Mouse (Mus musculus) midbrain, embryonic 13.5 days (tissue): ENCODE measurements at regions not wholly inside any gene's neighbourhood (a gene's known extent, or its start where the extent isn't known, plus 50 kb on each side); places are given as distances from the start of the nearest gene placed in this dataset.
"Not testable (repeated sequence)": the region's sequence is repeated elsewhere in the genome, so short reads cannot be mapped to it uniquely, and the experiment has no call there.

Experiments used
- ATAC-seq: fragments of 200-750 bp; cut with Nextera tagmentation; 2 replicates; pipeline ENCODE4 v1.8.0; 2017; ENCODE audit warnings: mild to moderate bottlenecking, moderate TSS enrichment, moderate library complexity
- H3K27ac ChIP-seq: fragments of 300-500 bp; sonication (generic); 2 replicates; pipeline ENCODE4 v1.5.1; 2015; ENCODE audit warnings: inconsistent platforms, mild to moderate bottlenecking, moderate library complexity
- H3K27me3 ChIP-seq: fragments of 300-500 bp; sonication (generic); 2 replicates; pipeline ENCODE4 v1.6.1; 2015; ENCODE audit warnings: mild to moderate bottlenecking, inconsistent platforms
- H3K36me3 ChIP-seq: fragments of 300-500 bp; sonication (generic); 2 replicates; pipeline ENCODE4 v1.6.1; 2015; ENCODE audit warnings: mild to moderate bottlenecking, inconsistent platforms
- H3K4me1 ChIP-seq: fragments of 300-500 bp; sonication (generic); replicated peaks from 2 replicates; pipeline ENCODE4 v1.6.1; 2015; ENCODE audit warnings: inconsistent platforms
- H3K4me2 ChIP-seq: fragments of 300-500 bp; sonication (generic); replicated peaks from 2 replicates; pipeline ENCODE4 v1.6.1; 2015; ENCODE audit warnings: moderate library complexity, mild to moderate bottlenecking, inconsistent platforms
- H3K4me3 ChIP-seq: fragments of 300-500 bp; sonication (generic); replicated peaks from 2 replicates; pipeline ENCODE4 v1.5.1; 2015; ENCODE audit warnings: mild to moderate bottlenecking, inconsistent platforms
- H3K9ac ChIP-seq: fragments of 300-500 bp; sonication (generic); replicated peaks from 2 replicates; pipeline ENCODE4 v1.6.1; 2015; ENCODE audit warnings: mild to moderate bottlenecking, inconsistent platforms
- H3K9me3 ChIP-seq: fragments of 300-500 bp; sonication (generic); 2 replicates; pipeline ENCODE4 v1.6.1; 2016; ENCODE audit warnings: mild to moderate bottlenecking, inconsistent platforms
- WGBS: fragments of 180-500 bp; shearing (Covaris S2); methylation state at CpG from one replicate; pipeline ENCODE4 v1.1.7; 2015; 5-methylcytosine and 5-hydroxymethylcytosine counted together

GRCm38 (mm10) chr1:79212471-79212870 is 227.4 kb downstream of the Scg2 start:
- no peak for ATAC-seq
- no peaks in the 10 kb centered on the region for H3K4me1 ChIP-seq
- no peak overlapping the region for H3K27ac ChIP-seq
- no peaks in the 10 kb centered on the region for H3K36me3 ChIP-seq
- no peak overlapping the region for H3K4me3 ChIP-seq
- no peak overlapping the region for H3K9ac ChIP-seq
- H3K9me3 ChIP-seq = no peaks in the 10 kb centered on the region
- H3K4me2 ChIP-seq = no peak overlapping the region
- H3K27me3 ChIP-seq = no peaks in the 10 kb centered on the region
- WGBS = 93% methylated on average over 5 of the region's 5 CpGs

DNA sequence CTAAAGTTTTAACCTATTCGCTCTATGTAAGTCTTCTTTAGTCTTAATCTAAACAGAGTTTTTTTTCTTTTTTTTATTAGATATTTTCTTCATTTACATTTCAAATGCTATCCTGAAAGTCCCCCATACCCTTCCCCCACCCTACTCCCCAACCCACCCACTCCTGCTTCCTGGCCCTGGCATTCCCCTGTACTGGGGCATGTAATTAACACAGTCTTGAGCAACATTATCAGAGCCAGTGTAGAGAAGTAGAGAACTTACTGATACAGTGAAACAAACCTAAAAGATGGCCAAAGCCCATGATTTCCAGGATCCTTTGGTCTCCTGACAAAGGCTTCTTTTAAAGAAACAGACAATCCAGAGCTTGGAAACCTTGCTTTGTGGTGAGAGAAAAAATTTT is 227.9 kb downstream of the Scg2 start:
- ATAC-seq, H3K4me3 ChIP-seq, H3K9me3 ChIP-seq, H3K4me2 ChIP-seq, H3K27me3 ChIP-seq, H3K4me1 ChIP-seq, H3K36me3 ChIP-seq, H3K27ac ChIP-seq, H3K9ac ChIP-seq: not testable (repeated sequence)
- 92% methylated on average over 1 of the region's 1 CpGs for WGBS

DNA sequence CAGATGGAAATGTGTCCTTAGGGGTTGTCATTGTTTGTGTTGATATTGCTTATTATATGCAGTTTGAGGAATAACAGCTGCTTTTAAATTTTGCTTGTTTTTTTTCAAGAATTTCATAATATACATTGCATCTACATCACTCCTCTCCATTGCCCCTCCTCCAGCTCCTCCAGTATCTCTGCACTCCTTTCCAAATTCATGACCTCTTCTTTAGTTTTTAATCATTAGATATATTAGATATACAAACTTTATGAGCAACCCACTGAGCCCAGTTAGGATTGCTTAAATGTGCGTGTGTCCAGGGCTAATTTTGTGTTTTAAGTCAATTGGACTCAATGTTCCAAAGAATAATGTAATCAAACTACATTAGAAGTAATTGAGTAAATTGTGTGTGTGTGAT is 232.7 kb downstream of the Scg2 start:
- Histone ChIP-seq H3K4me2 (no peak overlapping the region), H3K9me3 (no peaks in the 10 kb centered on the region), H3K27ac (no peak overlapping the region), H3K4me1 (no peaks in the 10 kb centered on the region), H3K36me3 (no peaks in the 10 kb centered on the region), H3K9ac (no peak overlapping the region), H3K4me3 (no peak overlapping the region), H3K27me3 (no peaks in the 10 kb centered on the region)
- WGBS = 78% methylated on average over 1 of the region's 1 CpGs
- ATAC-seq = no peak

DNA sequence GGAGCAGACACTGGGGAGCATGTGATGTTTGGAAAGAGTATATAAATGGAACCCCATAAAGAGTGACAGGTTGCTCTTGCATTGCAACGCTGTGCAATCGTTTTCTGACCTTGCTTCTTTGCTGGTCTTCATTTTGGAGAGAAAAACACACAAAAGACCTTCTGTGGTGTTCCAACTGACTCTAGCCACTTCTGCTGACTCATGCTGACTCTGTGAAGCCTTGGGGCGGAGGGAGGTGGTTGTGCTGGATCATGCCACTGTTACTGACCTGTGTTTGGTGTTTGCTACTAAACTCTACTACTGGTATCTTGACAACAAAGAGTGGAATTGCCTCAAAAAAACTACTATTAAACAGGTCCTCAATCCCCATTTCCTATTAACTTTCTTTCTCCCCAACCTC is 242.2 kb downstream of the Scg2 start:
- H3K4me3 ChIP-seq = no peak overlapping the region
- no peak overlapping the region for H3K9ac ChIP-seq
- H3K27ac ChIP-seq = no peak overlapping the region
- no peaks in the 10 kb centered on the region for H3K4me1 ChIP-seq
- WGBS = 90% methylated on average over 3 of the region's 3 CpGs
- no peaks in the 10 kb centered on the region for H3K27me3 ChIP-seq
- H3K4me2 ChIP-seq = no peak overlapping the region
- no peaks in the 10 kb centered on the region for H3K36me3 ChIP-seq
- H3K9me3 ChIP-seq = no peaks in the 10 kb centered on the region
- no peak for ATAC-seq

DNA sequence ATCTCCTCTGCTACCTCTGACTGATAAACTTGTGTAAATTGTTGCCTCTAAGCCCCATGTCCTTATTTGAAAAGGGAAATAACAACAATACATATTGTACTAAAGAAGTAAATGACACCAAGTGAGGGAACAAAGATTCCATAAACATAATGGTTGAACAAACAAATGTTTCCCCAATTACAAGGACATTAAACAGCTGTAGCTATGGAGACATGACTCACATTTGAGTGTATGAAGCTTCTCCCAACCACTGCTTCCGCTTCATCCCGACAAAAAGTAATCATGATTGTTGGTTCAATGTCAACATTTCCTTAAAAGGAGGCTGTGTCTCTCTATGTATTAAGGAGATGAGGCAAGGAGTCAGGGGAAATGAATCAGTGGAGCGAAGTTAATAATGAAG is 248.9 kb downstream of the Scg2 start:
- no peak for ATAC-seq
- H3K27ac ChIP-seq = no peak overlapping the region
- H3K27me3 ChIP-seq = no peaks in the 10 kb centered on the region
- no peak overlapping the region for H3K4me2 ChIP-seq
- no peak overlapping the region for H3K9ac ChIP-seq
- no peak overlapping the region for H3K4me3 ChIP-seq
- WGBS = 88% methylated on average over 3 of the region's 3 CpGs
- no peaks in the 10 kb centered on the region for H3K9me3 ChIP-seq
- no peaks in the 10 kb centered on the region for H3K36me3 ChIP-seq
- no peaks in the 10 kb centered on the region for H3K4me1 ChIP-seq

DNA sequence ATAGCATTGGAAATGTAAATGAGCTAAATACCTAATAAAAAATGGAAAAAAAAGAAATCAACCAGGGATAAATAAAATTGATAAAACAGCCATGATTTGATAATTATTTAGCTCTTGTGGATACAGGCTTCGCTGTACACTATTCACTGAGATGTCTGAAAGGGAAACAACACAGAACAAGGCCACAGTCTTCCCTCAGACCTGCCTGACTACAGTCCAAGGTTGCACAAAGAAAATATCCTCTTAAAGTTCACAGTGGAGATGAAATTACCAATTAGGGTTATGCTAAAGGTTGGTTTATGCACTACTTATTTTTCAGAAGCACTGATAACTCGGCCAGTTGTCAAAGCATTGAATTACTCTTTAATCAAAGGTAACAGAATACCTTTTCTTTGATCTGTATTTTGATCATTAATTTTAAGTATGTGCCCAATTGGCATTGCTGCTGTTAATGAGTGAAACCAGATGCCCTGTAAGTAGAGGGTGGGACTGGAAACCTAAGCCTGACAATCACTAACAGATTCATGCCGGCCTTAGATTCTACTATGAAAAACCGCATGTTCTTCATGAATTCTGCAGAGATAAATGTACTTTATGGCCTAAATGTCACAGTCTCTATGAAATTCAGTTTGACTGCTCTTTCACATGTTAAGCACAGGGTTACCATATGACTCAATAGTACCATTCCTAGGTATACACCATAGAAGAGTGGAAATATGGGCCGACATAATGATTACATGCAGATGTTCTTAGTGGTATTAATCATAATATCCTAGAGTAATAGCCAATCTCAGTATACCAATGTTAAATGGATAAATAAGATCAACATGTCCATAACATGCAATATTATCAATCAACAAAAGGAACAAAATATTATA is 256.1 kb downstream of the Scg2 start:
- Histone ChIP-seq H3K9me3 (no peaks in the 10 kb centered on the region), H3K9ac (no peak overlapping the region), H3K4me1 (no peaks in the 10 kb centered on the region), H3K27ac (no peak overlapping the region), H3K4me2 (no peak overlapping the region), H3K4me3 (no peak overlapping the region), H3K27me3 (no peaks in the 10 kb centered on the region), H3K36me3 (no peaks in the 10 kb centered on the region)
- WGBS = 94% methylated on average over 5 of the region's 5 CpGs
- ATAC-seq = no peak

DNA sequence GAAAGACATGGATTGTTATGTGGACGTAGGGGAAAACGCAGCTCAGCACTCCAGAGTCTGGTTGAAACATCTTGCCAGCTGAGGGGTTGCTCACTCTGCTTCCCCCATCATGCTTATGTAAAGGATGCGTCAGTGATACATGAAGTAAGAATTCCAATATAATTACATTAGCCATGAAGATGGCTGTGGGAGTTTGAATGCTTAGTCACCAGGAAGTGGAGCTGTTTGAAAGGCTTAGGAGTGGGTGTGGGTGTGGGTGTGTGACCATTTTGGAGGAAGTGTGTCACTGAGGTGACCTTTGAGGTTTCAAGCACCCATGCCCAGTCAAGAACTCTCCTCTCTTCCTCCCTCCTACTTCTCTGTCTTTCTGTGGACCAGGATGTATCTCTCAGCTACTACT is 295.8 kb downstream of the Scg2 start:
- Histone ChIP-seq H3K9ac (no peak overlapping the region), H3K4me2 (no peak overlapping the region), H3K9me3 (no peaks in the 10 kb centered on the region), H3K36me3 (no peaks in the 10 kb centered on the region), H3K27ac (no peak overlapping the region), H3K4me3 (no peak overlapping the region), H3K4me1 (no peaks in the 10 kb centered on the region), H3K27me3 (no peaks in the 10 kb centered on the region)
- no peak for ATAC-seq
- WGBS = 91% methylated on average over 3 of the region's 3 CpGs
